Mouse (Mus musculus) adrenal gland, postnatal 25 days (tissue): Measurements from ENCODE around the gene Hist1h1d. TPM values are rescaled to one million over a fixed set of nuclear protein-coding genes. Genes with fewer than 3 reads are reported as not detected.
"Not testable (repeated sequence)": the region's sequence is repeated elsewhere in the genome, so short reads cannot be mapped to it uniquely, and the experiment has no call there.

Experiments
- DNase-seq: peaks from one replicate; pipeline ENCODE4 v3.0.0; 2021; ENCODE audit warnings: mixed read lengths
- total RNA-seq: library from RNA; stranded (reverse); gene quantifications from 2 replicates; pipeline ENCODE4 v1.2.3, GENCODE M21; 2021

Gene Hist1h1d
- total RNA-seq, 1 experiment from 2014 or later: 9.5 TPM

DNA sequence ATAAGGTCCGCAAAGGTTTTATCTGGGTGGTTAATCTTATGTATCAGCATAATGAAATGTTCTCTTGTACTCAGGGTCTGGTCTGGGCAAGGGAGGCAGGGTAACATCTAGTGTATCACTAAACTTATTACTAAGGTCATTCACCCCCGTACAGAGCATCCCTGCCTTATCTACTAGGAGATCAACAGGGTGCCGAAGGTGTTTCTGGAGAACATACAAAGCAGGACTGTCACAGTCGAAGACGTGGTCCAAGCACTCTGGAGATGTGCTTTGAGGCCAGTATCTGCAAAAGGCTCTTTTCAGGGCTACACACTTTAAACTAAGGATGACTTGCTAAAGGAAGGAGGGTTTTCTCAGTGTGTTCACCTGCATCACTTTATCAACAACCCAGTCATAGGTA is 6.4 kb upstream of the Hist1h1d start:
- DNase-seq: no peak

DNA sequence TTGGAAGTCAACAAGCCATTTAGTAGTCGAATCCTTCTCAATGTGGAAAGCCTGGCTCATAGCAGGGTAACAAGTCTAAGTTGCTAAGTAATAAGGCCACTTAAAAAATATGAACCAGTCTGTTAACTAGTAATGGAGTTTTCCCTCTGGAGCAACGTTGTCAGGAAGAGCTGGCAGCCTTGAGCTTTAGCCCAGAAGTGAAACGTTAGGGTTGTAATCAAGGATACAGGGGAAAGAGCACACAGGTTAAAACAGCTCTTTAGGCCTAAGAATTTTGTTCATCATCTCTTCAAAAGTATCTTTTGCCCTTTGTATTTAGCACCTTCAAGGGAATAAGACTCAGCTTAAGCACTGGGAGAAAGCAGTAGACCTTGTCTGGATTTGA is 2.3 kb upstream of the Hist1h1d start:
- DNase-seq: no peak

DNA sequence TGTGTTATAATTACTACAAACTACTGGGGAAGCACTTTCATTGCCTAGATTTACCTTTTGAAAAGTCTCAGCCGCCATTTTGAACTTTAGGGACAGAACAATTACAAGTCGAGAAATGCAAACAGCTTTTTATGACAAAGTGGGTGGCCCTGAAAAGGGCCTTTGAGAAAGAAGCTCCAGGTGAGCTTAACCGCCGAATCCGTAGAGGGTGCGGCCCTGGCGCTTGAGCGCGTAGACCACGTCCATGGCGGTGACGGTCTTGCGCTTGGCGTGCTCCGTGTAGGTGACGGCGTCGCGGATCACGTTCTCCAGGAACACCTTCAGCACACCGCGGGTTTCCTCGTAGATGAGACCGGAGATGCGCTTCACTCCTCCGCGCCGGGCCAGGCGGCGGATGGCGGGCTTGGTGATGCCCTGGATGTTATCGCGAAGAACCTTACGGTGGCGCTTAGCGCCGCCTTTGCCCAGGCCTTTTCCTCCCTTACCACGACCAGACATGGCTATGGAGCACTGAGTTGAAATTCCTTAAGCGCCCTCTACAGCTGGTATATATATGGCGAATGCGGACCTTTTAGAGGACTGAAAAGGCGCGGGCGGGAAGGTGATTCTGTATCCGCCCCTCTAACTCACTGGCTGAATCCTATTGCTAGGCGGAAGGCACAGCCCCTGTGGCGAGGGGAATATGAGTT is 1.8 kb upstream of the Hist1h1d start, which contains the start of gene Hist1h4f:
Hist1h4f (minus strand) TSS at position 503 of the 689 bp plus-strand sequence.
- DNase-seq: peak; percentile 70

DNA sequence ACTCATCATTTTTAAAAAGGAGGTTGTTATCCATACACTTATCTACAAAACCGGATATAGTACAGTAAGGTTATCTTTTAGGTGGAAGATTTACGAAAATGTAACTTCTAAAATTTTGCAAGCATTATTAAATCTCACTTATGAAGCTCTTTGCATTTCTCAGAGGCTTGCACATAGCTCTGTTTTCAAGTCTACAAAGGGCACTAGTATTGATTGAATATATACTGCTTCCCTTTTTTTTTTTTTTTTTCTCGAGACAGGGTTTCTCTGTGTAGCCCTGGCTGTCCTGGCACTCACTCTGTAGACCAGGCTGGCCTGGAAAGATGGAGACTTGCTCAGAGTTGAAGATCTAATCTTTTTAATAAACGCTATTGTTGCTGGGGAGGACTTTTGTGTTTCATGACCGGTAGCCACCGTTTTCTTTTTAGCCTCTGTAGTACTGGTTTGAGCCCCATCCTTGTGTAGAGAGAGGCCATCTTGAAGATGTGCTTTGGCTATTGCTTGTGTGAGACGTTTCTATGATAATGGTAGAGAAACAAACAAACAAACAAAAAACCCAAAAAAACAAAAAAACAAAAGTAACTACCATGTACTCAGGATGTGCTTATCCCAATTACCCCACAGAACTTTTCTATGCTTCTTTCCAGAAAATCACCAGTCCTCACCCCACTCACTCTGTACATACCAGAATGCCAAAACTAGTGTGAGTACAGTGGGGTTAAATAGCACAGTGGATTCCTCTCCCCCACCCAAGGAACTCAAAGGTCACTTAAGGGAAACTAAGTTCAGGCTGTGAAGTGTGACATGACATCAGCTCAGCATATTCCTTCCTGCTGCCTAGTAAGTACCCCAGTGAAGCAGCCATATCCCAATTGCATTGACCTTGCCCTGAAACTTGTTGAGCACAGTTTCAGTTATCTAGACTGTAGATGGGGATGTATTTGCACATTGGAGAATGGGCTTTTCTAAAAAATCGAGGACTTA is 839 bp upstream of the Hist1h1d start:
- no peak for DNase-seq

DNA sequence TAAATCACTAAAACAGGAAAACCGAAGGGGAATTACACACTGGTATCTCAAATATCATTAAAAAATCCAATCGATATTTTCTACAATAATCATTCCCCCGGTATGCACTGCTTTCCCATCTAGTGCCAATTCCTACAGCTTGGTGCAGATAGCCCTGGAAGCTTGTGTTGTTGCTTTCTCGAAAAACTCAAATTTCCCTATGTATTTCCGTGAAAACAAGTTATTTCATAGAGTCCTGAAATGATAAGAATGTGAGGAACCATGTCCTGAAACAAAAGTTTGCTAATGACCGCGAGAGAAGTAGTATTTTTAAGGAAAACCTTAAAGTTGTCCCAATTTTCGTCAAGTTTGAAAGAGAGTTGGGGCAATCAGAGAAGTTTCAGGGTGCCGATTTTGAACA is 1.3 kb downstream of the Hist1h1d start:
- no peak for DNase-seq

DNA sequence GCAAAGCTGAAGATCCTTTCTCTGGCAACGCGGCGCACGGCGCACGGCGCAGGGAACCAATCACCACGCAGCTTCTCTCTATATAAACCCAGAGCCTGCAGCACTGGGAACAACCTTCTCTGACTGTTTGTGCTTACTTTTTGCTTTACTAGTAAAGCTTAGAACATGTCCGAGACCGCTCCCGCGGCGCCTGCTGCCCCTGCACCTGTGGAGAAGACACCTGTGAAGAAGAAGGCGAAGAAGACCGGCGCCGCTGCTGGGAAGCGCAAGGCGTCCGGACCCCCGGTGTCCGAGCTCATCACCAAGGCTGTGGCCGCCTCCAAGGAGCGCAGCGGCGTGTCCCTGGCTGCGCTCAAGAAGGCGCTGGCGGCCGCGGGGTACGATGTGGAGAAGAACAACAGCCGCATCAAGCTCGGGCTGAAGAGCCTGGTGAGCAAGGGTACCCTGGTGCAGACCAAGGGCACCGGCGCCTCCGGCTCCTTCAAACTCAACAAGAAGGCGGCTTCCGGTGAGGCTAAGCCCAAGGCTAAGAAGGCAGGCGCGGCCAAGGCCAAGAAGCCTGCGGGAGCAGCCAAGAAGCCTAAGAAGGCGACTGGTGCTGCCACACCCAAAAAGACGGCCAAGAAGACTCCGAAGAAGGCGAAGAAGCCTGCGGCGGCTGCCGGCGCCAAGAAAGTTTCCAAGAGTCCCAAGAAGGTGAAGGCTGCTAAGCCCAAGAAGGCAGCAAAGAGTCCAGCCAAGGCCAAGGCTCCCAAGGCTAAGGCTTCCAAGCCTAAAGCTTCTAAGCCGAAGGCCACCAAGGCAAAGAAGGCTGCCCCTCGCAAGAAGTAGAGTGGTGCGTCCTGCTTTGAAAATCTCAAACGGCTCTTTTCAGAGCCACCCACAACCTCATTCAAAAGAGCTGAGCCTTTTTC is 2.1 kb downstream of the Hist1h1d start:
- DNase-seq: peak; percentile 70

DNA sequence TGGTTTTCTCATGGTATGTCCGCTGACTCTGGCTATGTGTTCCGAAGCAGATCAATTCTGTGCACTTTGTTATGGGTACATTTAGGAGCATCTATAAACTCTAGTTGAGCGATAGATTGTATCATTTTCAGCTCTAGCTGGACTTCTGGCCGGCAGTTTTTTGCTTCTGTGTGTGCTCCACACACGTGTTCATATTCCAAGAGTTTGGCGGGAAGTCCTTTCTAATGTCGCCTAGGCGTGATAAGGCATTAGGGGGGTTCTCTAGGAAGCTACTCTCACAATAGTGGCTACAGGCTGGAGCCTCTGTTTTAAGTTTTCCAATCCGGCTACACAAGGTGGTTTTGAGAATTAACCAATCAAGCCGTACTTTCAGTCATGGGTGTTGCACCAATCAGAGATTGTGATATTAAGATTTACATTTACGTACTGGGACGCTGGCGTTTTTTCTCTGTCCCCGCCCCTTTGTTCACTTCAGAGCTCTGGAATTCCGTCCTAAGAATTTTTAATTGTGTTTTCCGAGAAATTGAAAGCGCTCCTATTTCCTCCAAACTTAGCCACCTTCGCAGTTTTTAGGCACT is 2.9 kb downstream of the Hist1h1d start:
- DNase-seq: peak; percentile 30

DNA sequence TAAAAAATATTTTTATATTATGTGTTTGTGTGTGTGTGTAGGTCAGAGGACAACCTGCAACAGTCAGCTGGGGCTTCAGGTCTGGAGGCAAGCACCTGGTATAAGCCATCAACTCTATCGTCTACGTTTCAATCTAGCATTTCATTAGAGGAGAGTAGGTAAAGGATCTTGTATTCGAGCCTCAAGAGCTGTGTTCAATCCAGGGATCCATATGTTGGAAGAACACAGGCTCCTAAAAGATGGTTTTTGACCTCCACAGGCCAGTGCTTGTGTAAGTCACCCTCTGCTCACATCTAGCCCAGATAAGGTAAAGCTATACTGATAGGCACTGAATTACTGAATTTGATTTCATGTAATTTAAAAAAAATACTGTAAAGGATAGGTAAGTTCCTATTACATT is 3.8 kb downstream of the Hist1h1d start:
- DNase-seq: no peak

DNA sequence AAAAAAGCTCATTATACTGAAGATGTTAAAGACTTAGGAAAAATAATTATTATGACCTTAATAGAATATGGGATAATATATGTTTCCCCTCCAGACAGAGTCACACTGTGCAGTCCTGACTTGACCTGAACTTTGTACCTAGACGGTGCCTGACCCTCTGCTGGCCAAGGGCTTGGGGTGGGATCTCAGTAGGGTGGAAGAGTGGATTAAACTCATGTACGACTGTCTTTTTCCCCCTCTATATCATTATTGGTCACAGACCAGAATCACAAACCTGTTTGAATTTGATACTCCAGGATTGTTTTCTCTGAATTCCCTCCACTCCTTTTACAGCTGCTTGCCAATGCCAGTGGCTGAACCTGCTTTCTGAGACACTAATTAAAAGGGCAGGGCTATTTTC is 7.6 kb downstream of the Hist1h1d start:
- not testable (repeated sequence) for DNase-seq

DNA sequence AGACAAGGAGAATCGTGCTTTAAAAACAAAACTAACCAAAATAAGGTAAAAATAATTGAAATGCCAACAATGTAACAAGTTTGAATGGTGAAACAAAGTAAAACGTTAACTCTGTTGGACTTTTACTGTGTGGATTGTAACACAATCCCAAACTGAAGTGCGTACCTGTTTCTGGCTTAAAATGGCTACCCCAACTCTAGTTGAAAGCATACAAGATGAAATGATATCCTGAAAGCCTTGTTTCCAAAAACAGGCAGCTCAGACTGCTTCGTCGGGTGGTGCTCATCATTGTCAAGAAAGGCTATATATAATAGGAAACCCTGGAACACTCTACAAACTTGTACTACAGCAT is 8.4 kb downstream of the Hist1h1d start:
- not testable (repeated sequence) for DNase-seq

DNA sequence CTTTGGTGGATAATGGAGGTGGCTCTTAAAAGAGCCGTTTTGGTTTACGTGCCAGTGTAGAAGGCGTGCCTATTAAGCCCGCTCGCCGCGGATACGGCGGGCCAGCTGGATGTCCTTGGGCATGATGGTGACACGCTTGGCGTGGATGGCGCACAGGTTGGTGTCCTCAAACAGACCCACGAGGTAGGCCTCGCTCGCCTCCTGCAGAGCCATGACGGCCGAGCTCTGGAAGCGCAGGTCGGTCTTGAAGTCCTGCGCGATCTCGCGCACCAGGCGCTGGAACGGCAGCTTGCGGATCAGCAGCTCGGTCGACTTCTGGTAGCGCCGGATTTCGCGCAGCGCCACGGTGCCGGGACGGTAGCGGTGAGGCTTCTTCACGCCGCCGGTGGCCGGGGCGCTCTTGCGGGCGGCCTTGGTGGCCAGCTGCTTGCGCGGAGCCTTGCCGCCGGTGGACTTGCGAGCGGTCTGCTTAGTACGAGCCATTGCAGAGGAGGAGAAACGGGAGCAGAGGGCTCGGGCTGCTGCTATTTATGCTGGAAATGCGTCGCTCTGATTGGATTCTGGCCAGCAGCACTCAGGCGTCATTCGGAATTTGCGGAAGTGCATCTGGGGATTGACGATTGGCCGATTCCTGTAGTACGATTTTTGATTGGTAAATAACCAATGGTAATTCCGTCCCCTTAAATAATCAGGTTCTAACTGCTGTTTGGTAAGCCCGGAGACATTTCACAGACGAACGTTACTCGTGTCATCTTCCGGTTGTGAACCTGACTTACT is 9.0 kb downstream of the Hist1h1d start, which contains the start of gene Hist1h3e:
Hist1h3e (minus strand) TSS at position 487 of the 777 bp plus-strand sequence.
- DNase-seq: peak; percentile 84

DNA sequence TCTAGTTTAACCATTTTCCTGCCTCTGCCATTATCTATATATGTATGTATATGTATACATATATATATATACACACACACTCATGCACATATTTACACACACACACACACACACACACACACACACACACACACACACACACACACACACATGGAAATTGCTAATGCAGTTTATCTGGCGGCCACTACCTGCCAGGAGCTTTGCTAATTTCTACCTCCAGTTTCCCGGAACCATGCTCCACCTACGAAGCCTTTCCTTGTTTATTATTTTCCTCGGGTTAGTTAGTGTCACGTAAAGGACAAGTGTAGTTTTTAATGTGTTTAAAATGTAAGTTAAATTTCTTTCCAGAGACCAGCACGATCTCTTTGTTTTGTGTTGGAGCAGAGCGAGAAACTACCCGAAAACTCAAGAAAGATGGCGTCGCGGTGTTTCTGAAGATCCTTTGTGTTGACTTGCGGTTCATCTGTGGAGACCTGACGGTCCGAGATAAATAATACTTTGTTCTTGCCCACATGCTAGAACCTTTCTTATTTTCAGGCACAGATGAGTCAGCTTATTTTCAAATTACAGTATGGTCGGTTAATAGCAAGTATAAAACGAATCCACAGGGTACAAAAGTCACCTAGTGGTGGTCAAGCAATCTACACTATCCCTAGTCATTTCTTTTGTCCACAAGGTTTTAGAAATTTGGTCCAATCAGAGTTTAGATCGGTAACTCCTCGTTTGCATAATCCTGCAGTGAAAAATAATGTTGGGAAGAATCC is 9.8 kb downstream of the Hist1h1d start:
- no peak for DNase-seq

DNA sequence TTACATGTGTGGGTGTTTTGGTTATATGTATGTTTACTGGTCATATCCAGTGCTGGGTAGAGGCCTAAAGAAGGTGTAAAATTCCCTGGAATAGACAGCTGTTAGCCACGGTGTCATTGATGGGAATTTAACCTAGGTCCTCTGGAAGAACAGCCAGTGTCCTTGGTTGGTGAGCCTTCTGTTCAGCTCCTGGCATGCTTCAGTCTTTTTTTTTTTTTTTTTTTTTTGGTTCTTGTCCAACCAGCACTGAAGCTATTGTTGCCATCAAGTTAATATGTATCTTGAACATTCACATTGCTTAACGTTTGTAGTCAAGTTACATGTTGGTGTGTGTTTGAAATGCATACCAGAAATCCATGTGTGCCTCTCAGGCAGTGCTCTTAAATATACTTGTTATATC is 11.4 kb downstream of the Hist1h1d start:
- DNase-seq: no peak

DNA sequence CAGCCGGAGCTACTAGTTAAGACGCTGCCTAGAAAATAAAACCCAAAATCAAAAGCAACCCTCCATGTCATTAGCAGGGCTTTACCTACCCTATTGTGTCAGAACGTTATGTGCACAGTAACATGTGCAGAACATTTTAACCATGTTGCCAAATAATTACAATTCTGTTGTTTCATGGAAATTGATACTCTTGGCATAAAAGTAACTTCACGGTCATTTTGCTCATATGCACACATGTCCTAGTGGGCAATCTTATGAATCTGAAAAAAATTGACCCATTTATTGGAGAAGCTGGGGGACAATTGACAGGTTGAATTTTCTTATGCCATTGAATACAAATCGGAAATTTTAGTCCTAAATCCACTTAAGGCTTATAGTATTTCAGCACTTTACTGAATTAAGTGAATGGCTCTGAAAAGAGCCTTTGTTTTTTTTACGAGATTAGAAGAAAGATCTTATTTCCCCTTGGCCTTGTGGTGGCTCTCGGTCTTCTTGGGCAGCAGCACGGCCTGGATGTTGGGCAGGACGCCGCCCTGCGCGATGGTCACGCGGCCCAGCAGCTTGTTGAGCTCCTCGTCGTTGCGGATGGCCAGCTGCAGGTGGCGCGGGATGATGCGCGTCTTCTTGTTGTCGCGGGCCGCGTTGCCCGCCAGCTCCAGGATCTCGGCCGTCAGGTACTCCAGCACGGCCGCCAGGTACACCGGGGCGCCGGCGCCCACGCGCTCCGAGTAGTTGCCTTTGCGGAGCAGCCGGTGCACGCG is 17.4 kb downstream of the Hist1h1d start:
- not testable (repeated sequence) for DNase-seq

DNA sequence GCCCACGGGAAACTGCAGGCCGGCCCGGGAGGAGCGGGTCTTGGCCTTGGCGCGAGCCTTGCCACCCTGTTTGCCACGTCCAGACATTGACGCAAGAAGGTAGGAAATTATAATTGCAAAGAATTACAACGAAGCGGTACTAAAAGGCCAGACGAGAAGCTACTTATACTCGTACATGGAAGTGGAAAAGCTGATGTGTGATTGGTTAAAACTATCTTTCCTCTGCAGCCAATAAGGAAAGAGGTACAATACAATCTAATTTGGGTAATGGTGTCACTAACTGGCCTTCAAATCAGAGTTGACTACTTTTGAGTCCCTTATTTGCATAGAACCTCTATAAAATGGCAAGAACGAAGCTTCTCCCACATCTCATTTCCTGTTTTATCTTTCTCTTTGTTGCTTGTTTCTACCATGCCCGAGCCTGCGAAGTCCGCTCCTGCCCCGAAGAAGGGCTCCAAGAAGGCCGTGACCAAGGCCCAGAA is 18.0 kb downstream of the Hist1h1d start, which contains the start of the genes Hist1h2ae and Hist1h2bg:
Hist1h2ae (minus strand) TSS at position 199 of the 482 bp plus-strand sequence.
Hist1h2bg (plus strand) TSS at position 375 of the 482 bp plus-strand sequence.
- peak; percentile 42 for DNase-seq

DNA sequence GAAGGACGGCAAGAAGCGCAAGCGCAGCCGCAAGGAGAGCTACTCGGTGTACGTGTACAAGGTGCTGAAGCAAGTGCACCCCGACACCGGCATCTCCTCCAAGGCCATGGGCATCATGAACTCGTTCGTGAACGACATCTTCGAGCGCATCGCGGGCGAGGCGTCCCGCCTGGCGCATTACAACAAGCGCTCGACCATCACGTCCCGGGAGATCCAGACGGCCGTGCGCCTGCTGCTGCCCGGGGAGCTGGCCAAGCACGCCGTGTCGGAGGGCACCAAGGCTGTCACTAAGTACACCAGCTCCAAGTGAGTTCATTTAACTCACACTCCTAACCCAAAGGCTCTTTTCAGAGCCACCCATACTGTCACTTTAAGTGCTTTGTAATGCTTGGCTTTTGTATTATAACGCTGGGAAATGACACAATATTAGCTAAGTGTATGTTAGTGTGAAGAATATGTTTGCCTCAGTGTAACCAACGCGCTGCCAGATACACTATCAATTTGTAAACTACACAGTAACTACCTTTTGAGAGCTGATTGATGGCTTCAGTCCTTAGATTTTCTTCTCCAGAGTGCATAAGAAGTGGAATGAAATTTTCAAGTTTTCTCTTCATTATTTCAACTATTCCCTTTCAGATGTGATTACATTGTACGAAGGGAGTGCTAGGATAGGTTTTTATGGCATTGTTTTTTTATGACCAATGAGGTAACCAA is 18.6 kb downstream of the Hist1h1d start:
- DNase-seq: not testable (repeated sequence)

DNA sequence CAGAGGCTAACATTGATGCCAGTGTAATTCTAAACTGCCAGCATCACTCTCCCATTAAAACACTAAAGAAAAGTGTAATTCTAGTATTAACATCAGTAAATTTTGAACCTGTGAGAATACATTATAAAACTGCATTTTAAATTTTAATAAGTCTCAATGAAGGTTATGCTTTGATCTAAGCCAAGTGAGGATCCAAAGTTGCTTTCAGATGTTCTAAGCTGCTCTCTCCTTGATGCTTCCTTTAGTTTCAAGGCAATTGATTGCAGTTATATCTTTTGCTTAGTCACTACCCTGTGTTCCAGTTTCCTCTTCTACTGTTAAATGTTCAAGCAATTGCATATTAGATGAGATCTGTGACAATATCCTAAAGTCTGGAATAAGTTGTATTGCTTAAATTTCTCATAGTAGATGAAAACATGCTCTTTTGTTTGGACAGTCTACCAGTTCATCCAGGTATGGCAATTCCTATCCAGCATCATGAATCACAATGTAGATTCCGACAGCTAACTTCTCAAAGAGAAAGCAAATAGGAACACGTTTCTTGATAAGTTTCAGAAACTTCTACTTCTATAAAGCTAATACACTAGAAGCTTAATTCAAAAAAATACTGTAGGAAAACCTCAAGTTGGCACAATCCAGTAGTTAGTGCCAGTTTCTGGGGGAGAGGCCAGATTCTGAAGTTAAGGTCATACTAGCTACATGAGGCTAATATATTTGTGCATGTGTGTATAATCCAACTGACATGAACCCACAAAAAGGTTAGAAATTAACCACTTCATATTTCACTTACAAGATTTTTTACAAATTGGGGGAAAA is 19.4 kb downstream of the Hist1h1d start:
- DNase-seq: no peak
